Mouse (Mus musculus) heart, postnatal 0 days (tissue): ENCODE results near the gene Krt34.

Experiments used
- CTCF ChIP-seq: IDR thresholded peaks from 2 replicates; pipeline ENCODE4 v1.5.1; 2016; ENCODE audit warnings: antibody characterized with exemption, control low read depth, low read depth
- EP300 ChIP-seq: IDR thresholded peaks from 2 replicates; pipeline ENCODE4 v1.6.1; 2016; ENCODE audit warnings: antibody characterized with exemption, low read depth

GRCm38 (mm10) chr11:100046303-100046866, 5.0 kb upstream of the Krt34 start:
- no peak for TF ChIP-seq CTCF
- no peak for TF ChIP-seq EP300
